Mouse (Mus musculus) liver, embryonic 11.5 days (tissue): ENCODE results near the gene Fbxo21. TPM values are rescaled to one million over a fixed set of nuclear protein-coding genes. Genes with fewer than 3 reads are reported as not detected.

ENCODE experiments used
- ATAC-seq: fragments of 200-750 bp; cut with Nextera tagmentation; replicated peaks from 2 replicates; pipeline ENCODE4 v1.8.0; 2017; ENCODE audit warnings: moderate number of reproducible peaks, mild to moderate bottlenecking, moderate TSS enrichment, moderate library complexity; ENCODE audit not compliant: low FRiP score
- DNase-seq: peaks from one replicate; pipeline ENCODE4 v3.0.0-alpha.2; 2017; ENCODE audit warnings: low spot score
- H3K27ac ChIP-seq: fragments of 300-500 bp; sonication (generic); 2 replicates; pipeline ENCODE4 v1.5.1; 2014; ENCODE audit warnings: mild to moderate bottlenecking, low read depth, low read length, control low read depth
- H3K27me3 ChIP-seq: fragments of 300-500 bp; sonication (generic); replicated peaks from 2 replicates; pipeline ENCODE4 v1.6.1; 2014; ENCODE audit warnings: low read length, mixed read lengths; ENCODE audit not compliant: control insufficient read depth, insufficient read depth
- H3K36me3 ChIP-seq: fragments of 300-500 bp; sonication (generic); 2 replicates; pipeline ENCODE4 v1.6.1; 2014; ENCODE audit warnings: mild to moderate bottlenecking, low read length, moderate library complexity, mixed read lengths; ENCODE audit not compliant: control insufficient read depth, insufficient read depth
- H3K4me1 ChIP-seq: fragments of 300-500 bp; sonication (generic); replicated peaks from 2 replicates; pipeline ENCODE4 v1.6.1; 2014; ENCODE audit warnings: low read length, mixed read lengths; ENCODE audit not compliant: control insufficient read depth, insufficient read depth
- H3K4me2 ChIP-seq: fragments of 300-500 bp; sonication (generic); 2 replicates; pipeline ENCODE4 v1.6.1; 2014; ENCODE audit warnings: mild to moderate bottlenecking, control low read depth, moderate library complexity
- H3K4me3 ChIP-seq: fragments of 300-500 bp; sonication (generic); 2 replicates; pipeline ENCODE4 v1.5.1; 2014; ENCODE audit warnings: low read depth, low read length, control low read depth
- H3K9ac ChIP-seq: fragments of 300-500 bp; sonication (generic); 2 replicates; pipeline ENCODE4 v1.6.1; 2014; ENCODE audit warnings: low read depth, low read length, control low read depth
- H3K9me3 ChIP-seq: fragments of 300-500 bp; sonication (generic); 2 replicates; pipeline ENCODE4 v1.6.1; 2016; ENCODE audit warnings: low read length, inconsistent platforms, mixed read lengths; ENCODE audit not compliant: control insufficient read depth
- WGBS: fragments of 180-500 bp; shearing (Covaris S2); extraction: QIAGEN DNeasy Blood & Tissue Kit; methylation state at CpG from one replicate; pipeline ENCODE4 v1.1.7; 2014; 5-methylcytosine and 5-hydroxymethylcytosine counted together
- polyA plus RNA-seq: library from polyadenylated mRNA; unstranded; fragments of >200 nt; fragmentation: Nextera tagmentation; extraction: Ambion mirVana; gene quantifications from 2 replicates; pipeline ENCODE4 v1.2.1, GENCODE M21; 2014

Fbxo21 gene
- polyA plus RNA-seq, 1 experiment from 2014 or later, result 44.8 TPM

- Histone ChIP-seq H3K27me3 (peaks cover 56% of the 10 kb centered on the region), H3K9me3 (no peaks in the 10 kb centered on the region), H3K4me2 (peak overlapping the region; percentile 93), H3K36me3 (no peaks in the 10 kb centered on the region), H3K4me3 (peak overlapping the region; percentile 60), H3K4me1 (peaks cover 24% of the 10 kb centered on the region), H3K9ac (no peak overlapping the region; the same call in 1 of the 2 replicates), H3K27ac (no peak overlapping the region)
- DNase-seq (no peak), ATAC-seq (no peak; the same call in 1 of the 2 replicates)
- WGBS, result 1% methylated on average over 73 of the region's 79 CpGs
Observed at GRCm38 (mm10) chr5:118028191-118029034, 51.9 kb downstream of the Fbxo21 start.

GRCm38 (mm10) chr5:118029035-118029408 lies 52.5 kb downstream of the Fbxo21 start:
- no peak overlapping the region for H3K27ac ChIP-seq
- no peak overlapping the region for H3K9ac ChIP-seq
- no peaks in the 10 kb centered on the region for H3K36me3 ChIP-seq
- H3K4me2 ChIP-seq, result peak overlapping the region; percentile 93
- no peak for ATAC-seq
- no peaks in the 10 kb centered on the region for H3K9me3 ChIP-seq
- 6% methylated on average over 12 of the region's 12 CpGs for WGBS
- peaks cover 24% of the 10 kb centered on the region for H3K4me1 ChIP-seq
- H3K4me3 ChIP-seq, result peak overlapping the region; percentile 60
- peaks cover 56% of the 10 kb centered on the region for H3K27me3 ChIP-seq
- DNase-seq, result no peak

DNA sequence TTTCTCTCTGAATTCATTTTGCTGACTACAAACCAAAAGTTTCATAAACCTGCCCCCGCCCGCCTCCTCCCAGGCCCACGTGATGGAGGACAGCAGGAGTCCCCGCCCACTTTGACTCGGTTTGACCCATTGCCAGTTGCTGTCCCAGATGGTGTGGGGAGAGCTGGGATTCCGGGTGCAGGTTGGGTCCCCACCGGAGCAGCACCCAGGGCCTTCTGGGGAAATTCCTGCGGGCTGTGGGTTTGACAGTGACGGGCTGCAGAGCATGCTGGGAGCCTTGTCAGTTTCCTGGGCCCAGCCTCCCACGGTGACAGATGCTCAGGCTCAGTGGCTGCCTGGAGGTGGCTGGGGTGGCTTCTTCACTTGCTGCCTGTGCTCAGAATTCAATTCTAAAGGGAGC lies 52.9 kb downstream of the Fbxo21 start:
- DNase-seq (peak; percentile 61), ATAC-seq (no peak)
- Histone ChIP-seq H3K9ac (no peak overlapping the region), H3K9me3 (no peaks in the 10 kb centered on the region), H3K36me3 (no peaks in the 10 kb centered on the region), H3K4me3 (peak overlapping the region; percentile 60), H3K27ac (no peak overlapping the region), H3K4me2 (peak overlapping the region; percentile 93), H3K27me3 (peaks cover 56% of the 10 kb centered on the region), H3K4me1 (peaks cover 24% of the 10 kb centered on the region)
- 2% methylated on average over 10 of the region's 10 CpGs for WGBS

DNA sequence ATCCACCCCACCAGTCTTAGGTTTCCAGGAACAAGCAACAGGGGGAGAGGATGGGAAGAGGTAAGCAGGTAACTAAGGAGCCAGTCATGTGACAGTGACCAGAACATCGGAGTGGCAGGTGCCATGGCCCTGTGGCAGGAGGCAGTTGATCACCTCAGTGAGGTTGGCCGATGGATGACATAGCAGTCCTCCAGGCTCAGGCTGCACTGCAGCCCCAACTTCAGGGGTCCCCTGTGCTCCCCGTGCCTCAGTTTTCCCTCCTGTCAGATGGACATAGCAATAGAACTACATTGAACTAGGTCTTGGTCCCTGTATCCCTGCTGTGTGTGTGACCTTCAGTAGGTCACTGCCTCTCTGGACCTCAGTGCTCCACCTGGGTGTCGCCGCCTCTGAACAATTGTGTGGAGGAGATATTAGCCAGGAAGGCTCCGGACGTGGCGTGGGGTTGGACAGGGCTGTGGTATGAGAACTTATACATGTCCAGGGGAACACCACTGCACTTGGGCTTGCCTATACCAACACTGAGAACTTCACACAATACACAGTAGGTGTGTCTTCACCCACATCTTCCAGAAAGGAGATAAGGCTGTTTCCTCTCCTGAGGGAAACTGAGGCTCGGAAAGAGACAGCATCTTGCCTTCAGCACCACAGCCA lies 53.6 kb downstream of the Fbxo21 start:
- Histone ChIP-seq H3K9me3 (no peaks in the 10 kb centered on the region), H3K27ac (no peak overlapping the region), H3K4me2 (no peak overlapping the region), H3K36me3 (no peaks in the 10 kb centered on the region), H3K4me3 (no peak overlapping the region), H3K27me3 (peaks cover 56% of the 10 kb centered on the region), H3K9ac (no peak overlapping the region), H3K4me1 (peaks cover 24% of the 10 kb centered on the region)
- ATAC-seq (no peak), DNase-seq (no peak)
- WGBS, result 79% methylated on average over 9 of the region's 9 CpGs

DNA sequence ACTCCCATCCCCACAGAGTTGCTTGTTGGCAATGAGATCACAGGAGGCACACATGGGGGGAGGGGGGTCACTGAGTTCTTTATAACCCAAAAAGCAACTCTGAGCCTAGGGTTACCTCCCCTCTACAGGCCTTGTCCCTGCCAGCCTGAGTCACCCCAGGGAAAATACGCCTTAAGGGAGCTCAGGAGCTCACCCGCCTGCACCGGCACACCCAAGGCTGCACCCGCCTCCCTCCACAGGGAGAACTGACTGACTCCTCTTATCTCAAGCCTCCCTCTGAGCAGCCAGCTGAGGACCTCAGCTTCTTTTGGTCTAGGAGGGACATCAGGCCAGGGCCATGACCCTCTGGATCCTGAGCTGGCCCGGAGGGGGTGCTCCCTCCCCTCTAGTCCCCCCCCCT lies 54.5 kb downstream of the Fbxo21 start:
- H3K9me3 ChIP-seq, result no peaks in the 10 kb centered on the region
- 25% methylated on average over 5 of the region's 5 CpGs for WGBS

DNA sequence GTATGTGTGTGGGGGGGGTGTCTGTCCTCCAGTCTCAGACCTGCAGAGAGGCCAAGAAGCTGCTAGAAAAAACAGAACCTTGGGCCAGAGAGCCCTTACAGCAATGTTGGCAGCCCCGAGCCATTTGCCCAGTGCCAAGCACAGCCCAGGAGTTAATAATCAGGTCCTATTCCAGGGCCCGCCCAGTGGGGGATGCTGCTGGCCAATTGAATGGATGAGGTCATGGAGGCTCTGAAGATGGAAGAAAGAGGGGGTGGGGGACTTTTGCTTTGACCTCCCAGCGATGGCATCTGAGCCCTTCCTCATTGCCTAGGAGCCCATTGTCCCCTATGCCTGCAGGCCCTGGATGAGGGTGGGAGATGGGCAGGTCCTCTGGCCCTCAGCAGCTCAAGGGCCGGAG lies 55.0 kb downstream of the Fbxo21 start:
- WGBS, result 60% methylated on average over 4 of the region's 4 CpGs
- H3K27me3 ChIP-seq, result peaks cover 42% of the 10 kb centered on the region
- H3K4me2 ChIP-seq, result no peak overlapping the region

More for the DNA sequence above, 54.5 kb downstream of the Fbxo21 start:
- no peaks in the 10 kb centered on the region for H3K36me3 ChIP-seq
- no peak for DNase-seq
- no peak overlapping the region for H3K4me2 ChIP-seq
- no peak overlapping the region for H3K27ac ChIP-seq
- peaks cover 24% of the 10 kb centered on the region for H3K4me1 ChIP-seq
- H3K27me3 ChIP-seq, result peaks cover 46% of the 10 kb centered on the region
- no peak overlapping the region for H3K9ac ChIP-seq
- no peak overlapping the region for H3K4me3 ChIP-seq
- no peak for ATAC-seq

GRCm38 (mm10) chr5:118033328-118033727 lies 56.8 kb downstream of the Fbxo21 start:
- DNase-seq (no peak), ATAC-seq (no peak)
- H3K4me2 ChIP-seq, result no peak overlapping the region
- H3K9ac ChIP-seq, result no peak overlapping the region
- WGBS, result 44% methylated on average over 4 of the region's 4 CpGs
- no peaks in the 10 kb centered on the region for H3K36me3 ChIP-seq
- no peak overlapping the region for H3K27ac ChIP-seq
- no peak overlapping the region for H3K4me3 ChIP-seq
- peaks cover 30% of the 10 kb centered on the region for H3K27me3 ChIP-seq
- no peaks in the 10 kb centered on the region for H3K9me3 ChIP-seq
- H3K4me1 ChIP-seq, result peaks cover 13% of the 10 kb centered on the region

More for the DNA sequence above, 55.0 kb downstream of the Fbxo21 start:
- no peak overlapping the region for H3K9ac ChIP-seq
- H3K4me1 ChIP-seq, result peaks cover 24% of the 10 kb centered on the region
- no peak for ATAC-seq
- no peaks in the 10 kb centered on the region for H3K36me3 ChIP-seq
- no peak overlapping the region for H3K4me3 ChIP-seq
- H3K27ac ChIP-seq, result no peak overlapping the region
- H3K9me3 ChIP-seq, result no peaks in the 10 kb centered on the region
- DNase-seq, result no peak

DNA sequence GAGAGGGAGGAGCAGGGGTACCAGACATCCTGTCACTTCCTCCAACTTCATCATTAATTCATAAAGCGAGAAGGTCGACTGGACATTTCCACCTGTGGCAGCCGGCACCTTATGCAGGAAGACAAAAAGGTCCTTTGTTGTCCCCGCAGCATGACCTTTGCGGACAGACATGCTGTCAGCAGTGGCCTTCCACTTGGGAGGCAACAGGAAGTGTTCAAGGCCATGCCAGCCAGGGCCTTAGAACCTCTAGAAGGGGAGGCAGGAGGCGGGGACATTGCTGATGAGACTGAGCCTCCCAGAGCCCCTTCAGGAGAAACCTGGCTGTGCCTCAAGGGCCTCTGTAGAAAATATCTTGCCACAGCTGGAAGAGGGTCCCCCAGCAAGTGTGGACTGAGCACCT lies 57.2 kb downstream of the Fbxo21 start:
- ATAC-seq (no peak), DNase-seq (no peak)
- Histone ChIP-seq H3K27ac (no peak overlapping the region), H3K9ac (no peak overlapping the region), H3K27me3 (peaks cover 26% of the 10 kb centered on the region), H3K4me1 (peaks cover 9% of the 10 kb centered on the region), H3K4me3 (no peak overlapping the region), H3K36me3 (no peaks in the 10 kb centered on the region), H3K9me3 (no peaks in the 10 kb centered on the region), H3K4me2 (no peak overlapping the region)
- WGBS, result 58% methylated on average over 6 of the region's 6 CpGs
